Mouse (Mus musculus) stomach, postnatal 0 days (tissue): ENCODE data around the gene Olfr666. TPM values are rescaled to one million over a fixed set of nuclear protein-coding genes. Genes with fewer than 3 reads are reported as not detected.
"Not testable (repeated sequence)": the region's sequence is repeated elsewhere in the genome, so short reads cannot be mapped to it uniquely, and the experiment has no call there.

Source experiments
- ATAC-seq: fragments of 200-750 bp; cut with Nextera tagmentation; 2 replicates; pipeline ENCODE4 v1.8.0; 2017; ENCODE audit not compliant: low FRiP score, low TSS enrichment
- DNase-seq: peaks from one replicate; pipeline ENCODE4 v3.0.0-alpha.2; 2016; ENCODE audit warnings: low spot score
- H3K27ac ChIP-seq: fragments of 300-500 bp; sonication (generic); replicated peaks from 2 replicates; pipeline ENCODE4 v1.5.1; 2014; ENCODE audit warnings: mild to moderate bottlenecking, control low read depth
- H3K27me3 ChIP-seq: fragments of 300-500 bp; sonication (generic); 2 replicates; pipeline ENCODE4 v1.6.1; 2014; ENCODE audit warnings: low read length; ENCODE audit not compliant: control insufficient read depth, insufficient read depth
- H3K36me3 ChIP-seq: fragments of 300-500 bp; sonication (generic); 2 replicates; pipeline ENCODE4 v1.6.1; 2014; ENCODE audit warnings: low read length, mixed read lengths; ENCODE audit not compliant: control insufficient read depth, insufficient read depth
- H3K4me1 ChIP-seq: fragments of 300-500 bp; sonication (generic); replicated peaks from 2 replicates; pipeline ENCODE4 v1.6.1; 2014; ENCODE audit warnings: antibody characterized with exemption; ENCODE audit not compliant: control insufficient read depth, insufficient read depth
- H3K4me2 ChIP-seq: fragments of 300-500 bp; sonication (generic); replicated peaks from 2 replicates; pipeline ENCODE4 v1.6.1; 2014; ENCODE audit warnings: low read depth, mild to moderate bottlenecking, control low read depth, moderate library complexity
- H3K4me3 ChIP-seq: fragments of 300-500 bp; sonication (generic); 2 replicates; pipeline ENCODE4 v1.5.1; 2014; ENCODE audit warnings: low read depth, low read length, control low read depth
- H3K9ac ChIP-seq: fragments of 300-500 bp; sonication (generic); 2 replicates; pipeline ENCODE4 v1.6.1; 2014; ENCODE audit warnings: mild to moderate bottlenecking, low read length, control low read depth, mixed read lengths
- H3K9me3 ChIP-seq: fragments of 300-500 bp; sonication (generic); 2 replicates; pipeline ENCODE4 v1.6.1; 2016; ENCODE audit warnings: low read length; ENCODE audit not compliant: control insufficient read depth
- CTCF ChIP-seq: IDR thresholded peaks from 2 replicates; pipeline ENCODE4 v1.5.1; 2016; ENCODE audit warnings: antibody characterized with exemption, low read depth, mild to moderate bottlenecking, moderate library complexity
- EP300 ChIP-seq: optimal IDR thresholded peaks from 2 replicates; pipeline ENCODE3; 2016; ENCODE audit warnings: antibody characterized with exemption
- WGBS: fragments of 180-500 bp; shearing (Covaris S2); extraction: QIAGEN DNeasy Blood & Tissue Kit; methylation state at CpG from one replicate; pipeline ENCODE4 v1.1.7; 2014; 5-methylcytosine and 5-hydroxymethylcytosine counted together
- polyA plus RNA-seq: library from polyadenylated mRNA; unstranded; fragments of >200 nt; fragmentation: Nextera tagmentation; extraction: Ambion mirVana; gene quantifications from 2 replicates; pipeline ENCODE4 v1.2.1, GENCODE M21; 2015

The Olfr666 gene
- polyA plus RNA-seq, 1 experiment from 2014 or later = not detected

- H3K9me3 ChIP-seq = no peaks in the 10 kb centered on the region
- TF ChIP-seq EP300 (no peak), CTCF (no peak)
- H3K4me3 ChIP-seq = no peak overlapping the region
- H3K4me1 ChIP-seq = no peaks in the 10 kb centered on the region
- no peak overlapping the region for H3K27ac ChIP-seq
- H3K9ac ChIP-seq = no peak overlapping the region
- no peaks in the 10 kb centered on the region for H3K36me3 ChIP-seq
- ATAC-seq = no peak
- DNase-seq = no peak
- no peak overlapping the region for H3K4me2 ChIP-seq
- WGBS = 63% methylated on average over 1 of the region's 1 CpGs
- no peaks in the 10 kb centered on the region for H3K27me3 ChIP-seq
These were observed 38.1 kb downstream of the Olfr666 start for GRCm38 (mm10) chr7:104857683-104858082.

DNA sequence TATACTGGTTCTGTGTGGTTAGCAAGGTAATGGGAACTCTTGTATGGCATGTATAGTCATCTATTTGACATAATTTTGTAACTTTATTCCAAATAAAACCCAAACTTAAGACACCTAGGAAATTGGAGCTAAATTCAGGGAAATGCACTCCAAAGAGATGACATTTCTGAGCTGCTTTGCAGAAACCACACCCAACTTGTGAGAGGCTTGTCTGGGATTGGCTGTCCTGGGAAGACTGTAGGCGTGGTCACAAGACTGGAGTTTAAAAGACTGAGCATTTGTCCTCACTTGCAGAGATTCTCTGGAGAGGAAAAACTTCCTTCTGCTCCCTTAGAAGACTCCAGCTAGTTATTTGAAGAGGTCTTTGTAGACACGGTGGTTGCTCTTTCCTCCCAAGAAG, 39.0 kb downstream of the Olfr666 start, which contains the start of gene Usp17la:
Gene Usp17la (plus strand): TSS at position 301 of the 400 bp plus-strand sequence.
- H3K9ac ChIP-seq, H3K4me3 ChIP-seq, H3K9me3 ChIP-seq, H3K36me3 ChIP-seq, H3K27me3 ChIP-seq, ATAC-seq, H3K4me2 ChIP-seq, DNase-seq, H3K4me1 ChIP-seq, H3K27ac ChIP-seq: not testable (repeated sequence)
- WGBS = 57% methylated on average over 2 of the region's 2 CpGs

DNA sequence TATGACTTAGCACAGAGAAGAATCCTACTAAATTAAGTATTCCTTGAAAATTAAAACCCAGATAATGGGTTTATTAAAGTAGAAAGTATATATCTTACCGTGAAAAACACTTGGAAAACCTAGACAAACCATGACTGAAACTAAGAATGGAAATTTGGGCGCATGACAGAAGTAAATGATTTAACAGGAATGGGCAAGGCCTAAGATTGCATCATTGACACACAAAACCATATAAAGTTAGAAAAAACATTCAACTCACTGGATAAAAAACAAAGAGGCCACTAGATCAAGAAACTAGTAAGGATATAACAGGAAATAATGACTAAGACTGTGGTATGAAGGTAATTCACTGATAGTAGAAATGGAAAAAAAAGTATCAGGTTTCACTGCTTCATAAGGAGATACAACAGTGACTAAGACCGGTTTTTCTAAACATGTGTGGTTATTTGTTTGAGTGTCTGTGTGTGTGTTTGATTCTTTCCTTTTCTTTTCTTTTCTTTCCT, 40.5 kb downstream of the Olfr666 start:
- H3K4me2 ChIP-seq = no peak overlapping the region
- no peak for ATAC-seq
- WGBS = 72% methylated on average over 3 of the region's 3 CpGs

DNA sequence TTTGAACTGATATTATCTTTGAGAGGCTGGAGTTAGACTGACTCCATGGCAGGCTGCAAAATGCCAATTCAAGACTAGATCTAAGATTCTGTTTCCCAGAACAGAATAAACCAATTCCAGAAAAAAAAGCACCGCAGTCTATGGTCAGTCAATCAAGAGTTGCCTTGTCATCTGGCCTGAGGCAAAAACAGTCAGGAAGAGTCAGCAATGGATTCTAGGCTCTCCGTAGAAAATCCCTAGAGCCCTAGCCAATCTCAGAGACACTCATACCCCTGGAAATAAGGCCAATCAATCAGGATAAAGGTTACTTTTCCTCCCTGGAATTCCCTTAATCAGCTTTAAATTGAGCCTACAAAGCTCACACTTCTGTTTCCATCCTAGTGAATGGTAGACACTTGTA, 44.2 kb downstream of the Olfr666 start:
- not testable (repeated sequence) for H3K4me3 ChIP-seq, H3K4me1 ChIP-seq, H3K36me3 ChIP-seq, H3K4me2 ChIP-seq, DNase-seq, H3K9me3 ChIP-seq, H3K9ac ChIP-seq, H3K27ac ChIP-seq, ATAC-seq, H3K27me3 ChIP-seq
- WGBS = 77% methylated on average over 2 of the region's 2 CpGs

More for the DNA sequence above, 40.5 kb downstream of the Olfr666 start:
- no peak for DNase-seq
- no peak overlapping the region for H3K9ac ChIP-seq
- H3K4me3 ChIP-seq = no peak overlapping the region
- H3K9me3 ChIP-seq = no peaks in the 10 kb centered on the region
- TF ChIP-seq EP300 (no peak), CTCF (no peak)
- no peaks in the 10 kb centered on the region for H3K36me3 ChIP-seq
- no peak overlapping the region for H3K27ac ChIP-seq
- H3K27me3 ChIP-seq = no peaks in the 10 kb centered on the region
- H3K4me1 ChIP-seq = no peaks in the 10 kb centered on the region

DNA sequence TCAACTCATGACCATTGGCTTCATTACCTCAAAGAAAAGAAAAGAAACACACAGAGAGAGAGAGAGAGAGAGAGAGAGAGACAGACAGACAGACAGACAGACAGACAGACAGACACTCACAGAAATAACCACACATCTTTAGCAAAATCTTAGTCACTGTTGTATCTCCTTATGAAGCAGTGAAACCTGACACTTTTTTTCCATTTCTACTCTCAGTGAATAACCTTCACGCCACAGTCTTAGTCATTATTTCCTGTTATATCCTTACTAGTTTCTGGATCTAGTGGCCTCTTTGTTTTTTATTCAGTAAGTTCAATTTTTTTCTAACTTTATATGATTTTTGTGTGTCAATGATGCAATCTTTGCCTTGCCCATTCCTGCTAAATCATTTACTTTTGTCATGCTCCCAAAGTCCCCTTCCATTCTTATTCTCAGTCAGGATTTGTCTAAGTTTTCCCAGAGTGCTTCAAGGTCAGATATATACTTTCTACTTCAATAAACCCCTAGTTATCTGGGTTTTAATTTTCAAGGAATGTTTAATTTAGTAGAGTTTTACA, 51.9 kb downstream of the Olfr666 start:
- no peak for ATAC-seq
- Histone ChIP-seq H3K27ac (no peak overlapping the region), H3K36me3 (no peaks in the 10 kb centered on the region)

DNA sequence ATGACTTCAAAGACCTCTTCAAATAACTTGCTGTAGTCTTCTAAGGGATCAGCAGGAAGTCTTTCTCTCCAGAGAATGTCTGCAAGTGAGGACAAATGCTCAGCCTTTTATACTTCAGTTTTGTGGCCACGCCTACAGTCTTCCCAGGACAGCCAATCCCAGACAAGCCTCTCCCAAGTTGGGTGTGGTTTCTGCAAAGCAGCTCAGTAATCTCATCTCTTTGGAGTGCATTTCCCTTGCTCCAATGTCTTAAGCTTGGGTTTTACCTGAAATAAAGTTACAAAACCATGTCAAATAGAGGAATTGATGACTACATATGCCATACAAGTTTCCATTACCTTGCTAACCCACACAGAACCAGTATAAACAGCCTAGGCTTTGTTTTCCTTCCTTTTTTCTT, 53.2 kb downstream of the Olfr666 start, which contains the start of gene Usp17lb:
Gene Usp17lb (minus strand): TSS at position 101 of the 400 bp plus-strand sequence.
- no peaks in the 10 kb centered on the region for H3K27me3 ChIP-seq
- ATAC-seq = no peak
- no peak for DNase-seq
- 41% methylated on average over 1 of the region's 1 CpGs for WGBS
- no peaks in the 10 kb centered on the region for H3K36me3 ChIP-seq
- TF ChIP-seq EP300 = no peak
- TF ChIP-seq CTCF = no peak
- no peak within 1 kb of the TSS for H3K4me2 ChIP-seq
- no peak within 1 kb of the TSS for H3K4me3 ChIP-seq
- H3K4me1 ChIP-seq = no peaks in the 10 kb centered on the region
- H3K9me3 ChIP-seq = no peaks in the 10 kb centered on the region
- no peak within 1 kb of the TSS for H3K27ac ChIP-seq
- H3K9ac ChIP-seq = no peak within 1 kb of the TSS

More for the DNA sequence above, 51.9 kb downstream of the Olfr666 start:
- WGBS = 50% methylated on average over 1 of the region's 1 CpGs
- Histone ChIP-seq H3K27me3 (no peaks in the 10 kb centered on the region), H3K9ac (no peak overlapping the region), H3K4me1 (no peaks in the 10 kb centered on the region), H3K4me2 (no peak overlapping the region), H3K9me3 (no peaks in the 10 kb centered on the region), H3K4me3 (no peak overlapping the region)
- TF ChIP-seq EP300 (no peak), CTCF (no peak)
- DNase-seq = no peak

Other genes with a start within 250 kb of the Olfr666 start
- gene Olfr658, start 248.6 kb downstream of the Olfr666 start, polyA plus RNA-seq = not detected in 2 replicates
- gene Olfr659, start 229.2 kb downstream of the Olfr666 start, polyA plus RNA-seq = not detected in 2 replicates
- gene Olfr661, start 209.5 kb downstream of the Olfr666 start, polyA plus RNA-seq = not detected in 2 replicates
- not detected in 2 replicates for gene Usp17le, start 118.5 kb downstream of the Olfr666 start, polyA plus RNA-seq
- gene Usp17lb, start 53.3 kb downstream of the Olfr666 start, polyA plus RNA-seq = not detected in 2 replicates
- gene Usp17la, start 38.9 kb downstream of the Olfr666 start, polyA plus RNA-seq = not detected in 2 replicates
- not detected in 2 replicates for gene Olfr665, start 17.9 kb downstream of the Olfr666 start, polyA plus RNA-seq
- not detected in 2 replicates for gene Olfr667, start 25.5 kb upstream of the Olfr666 start, polyA plus RNA-seq
- not detected in 2 replicates for gene Olfr668, start 32.1 kb upstream of the Olfr666 start, polyA plus RNA-seq
- not detected in 2 replicates for gene Olfr669, start 38.3 kb upstream of the Olfr666 start, polyA plus RNA-seq
- not detected in 2 replicates for gene Olfr670, start 66.7 kb upstream of the Olfr666 start, polyA plus RNA-seq
- gene Olfr671, start 83.2 kb upstream of the Olfr666 start, polyA plus RNA-seq = not detected in 2 replicates
- gene Olfr672, start 106.1 kb upstream of the Olfr666 start, polyA plus RNA-seq = not detected in 2 replicates
- not detected in 2 replicates for gene Olfr675, start 132.5 kb upstream of the Olfr666 start, polyA plus RNA-seq
- gene Olfr676, start 136.7 kb upstream of the Olfr666 start, polyA plus RNA-seq = not detected in 2 replicates
- gene Olfr677, start 155.4 kb upstream of the Olfr666 start, polyA plus RNA-seq = not detected in 2 replicates
- gene Olfr678, start 168.5 kb upstream of the Olfr666 start, polyA plus RNA-seq = not detected in 2 replicates
- gene Olfr679, start 185.3 kb upstream of the Olfr666 start, polyA plus RNA-seq = not detected in 2 replicates
- not detected in 2 replicates for gene Olfr680-ps1, start 196.9 kb upstream of the Olfr666 start, polyA plus RNA-seq
- 0.02 TPM in 1 of 2 replicates, not detected in the other for gene Olfr681, start 220.9 kb upstream of the Olfr666 start, polyA plus RNA-seq